Mouse (Mus musculus) myocyte (in vitro differentiated cells): ENCODE data around the gene Zfp853.

Source experiments
- CEBPB ChIP-seq: IDR thresholded peaks from 2 replicates; pipeline ENCODE4 v1.6.1; 2011; ENCODE audit warnings: mild to moderate bottlenecking, moderate library complexity; ENCODE audit not compliant: poor library complexity, insufficient read depth, severe bottlenecking
- MAX ChIP-seq: IDR thresholded peaks from one replicate; pipeline ENCODE4 v1.6.1; 2011; ENCODE audit warnings: low read depth, mild to moderate bottlenecking, control low read depth
- POLR2A ChIP-seq: IDR thresholded peaks from one replicate; pipeline ENCODE4 v1.6.1; 2011; ENCODE audit warnings: low read depth, mild to moderate bottlenecking, control low read depth, moderate library complexity; ENCODE audit not compliant: insufficient read length
- REST ChIP-seq: IDR thresholded peaks from one replicate; pipeline ENCODE4 v1.6.1; 2011; ENCODE audit warnings: mild to moderate bottlenecking, control low read depth, moderate library complexity; ENCODE audit not compliant: insufficient read depth, insufficient read length
- TCF12 ChIP-seq: IDR thresholded peaks from one replicate; pipeline ENCODE4 v1.6.1; 2011; ENCODE audit warnings: mild to moderate bottlenecking, control low read depth; ENCODE audit not compliant: poor library complexity, insufficient read depth, severe bottlenecking
- USF1 ChIP-seq: IDR thresholded peaks from one replicate; pipeline ENCODE4 v1.6.1; 2011; ENCODE audit warnings: low read depth, mild to moderate bottlenecking, control low read depth, moderate library complexity

DNA sequence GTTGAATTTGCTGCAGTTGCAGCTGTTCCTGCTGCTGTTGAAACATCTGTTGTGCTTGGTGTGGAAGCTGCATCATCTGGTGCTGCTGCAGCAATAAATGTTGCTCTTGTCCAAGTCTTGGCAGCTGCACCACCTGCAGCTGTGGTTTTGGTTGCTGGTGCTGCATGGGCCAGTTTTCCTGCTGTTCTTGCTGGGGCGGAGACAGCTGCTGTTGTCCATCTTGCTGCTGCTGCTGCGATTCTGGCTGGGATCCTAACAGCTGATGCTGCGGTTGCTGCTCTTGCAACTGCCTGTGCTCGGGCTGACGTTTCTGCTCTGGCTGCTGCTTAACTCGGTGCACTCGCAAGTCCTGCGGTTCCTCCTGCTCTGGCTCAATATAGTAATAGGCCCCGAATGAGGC, 4.1 kb downstream of the Zfp853 start:
- TF ChIP-seq POLR2A = no peak
- TF ChIP-seq USF1 = no peak
- no peak for TF ChIP-seq CEBPB
- no peak for TF ChIP-seq MAX
- TF ChIP-seq REST = no peak
- no peak for TF ChIP-seq TCF12
